Mouse (Mus musculus) midbrain, postnatal 0 days (tissue): ENCODE results near the gene Sgsm3. TPM values are rescaled to one million over a fixed set of nuclear protein-coding genes. Genes with fewer than 3 reads are reported as not detected.

Source experiments
- ATAC-seq: fragments of 200-750 bp; cut with Nextera tagmentation; 2 replicates; pipeline ENCODE4 v1.8.0; 2017; ENCODE audit warnings: moderate number of reproducible peaks, mild to moderate bottlenecking, moderate TSS enrichment, moderate library complexity; ENCODE audit not compliant: low FRiP score
- DNase-seq: peaks from one replicate; pipeline ENCODE4 v3.0.0-alpha.2; 2015; ENCODE audit warnings: low spot score
- H3K27ac ChIP-seq: fragments of 300-500 bp; sonication (generic); 2 replicates; pipeline ENCODE4 v1.5.1; 2014; ENCODE audit warnings: low read depth, mild to moderate bottlenecking, low read length, mixed read lengths
- H3K27me3 ChIP-seq: fragments of 300-500 bp; sonication (generic); 2 replicates; pipeline ENCODE4 v1.6.1; 2014; ENCODE audit warnings: low read length, control low read depth, mixed read lengths; ENCODE audit not compliant: insufficient read depth
- H3K36me3 ChIP-seq: fragments of 300-500 bp; sonication (generic); 2 replicates; pipeline ENCODE4 v1.6.1; 2014; ENCODE audit warnings: low read length, control low read depth, mixed read lengths; ENCODE audit not compliant: insufficient read depth
- H3K4me1 ChIP-seq: fragments of 300-500 bp; sonication (generic); 2 replicates; pipeline ENCODE4 v1.6.1; 2014; ENCODE audit warnings: mild to moderate bottlenecking, control low read depth, antibody characterized with exemption, low read length, mixed read lengths; ENCODE audit not compliant: insufficient read depth
- H3K4me2 ChIP-seq: fragments of 300-500 bp; sonication (generic); 2 replicates; pipeline ENCODE4 v1.6.1; 2014; ENCODE audit warnings: low read depth, mild to moderate bottlenecking, low read length, mixed read lengths; ENCODE audit not compliant: poor library complexity, severe bottlenecking
- H3K4me3 ChIP-seq: fragments of 300-500 bp; sonication (generic); 2 replicates; pipeline ENCODE4 v1.5.1; 2014; ENCODE audit warnings: low read depth, mild to moderate bottlenecking, low read length, moderate library complexity
- H3K9ac ChIP-seq: fragments of 300-500 bp; sonication (generic); replicated peaks from 2 replicates; pipeline ENCODE4 v1.6.1; 2014; ENCODE audit warnings: mild to moderate bottlenecking, low read length, moderate library complexity, mixed read lengths; ENCODE audit not compliant: poor library complexity, severe bottlenecking
- H3K9me3 ChIP-seq: fragments of 300-500 bp; sonication (generic); 2 replicates; pipeline ENCODE4 v1.6.1; 2016; ENCODE audit warnings: low read length, control low read depth
- CTCF ChIP-seq: IDR thresholded peaks from 2 replicates; pipeline ENCODE4 v1.5.1; 2016; ENCODE audit warnings: antibody characterized with exemption, mild to moderate bottlenecking
- WGBS: fragments of 180-500 bp; shearing (Covaris S2); extraction: QIAGEN DNeasy Blood & Tissue Kit; methylation state at CpG from one replicate; pipeline ENCODE4 v1.1.7; 2014; 5-methylcytosine and 5-hydroxymethylcytosine counted together
- polyA plus RNA-seq: library from polyadenylated mRNA; unstranded; fragments of >200 nt; fragmentation: Nextera tagmentation; extraction: Ambion mirVana; gene quantifications from 2 replicates; pipeline ENCODE4 v1.2.1, GENCODE M21; 2015
- total RNA-seq: library from RNA; depleted of rRNA; stranded (reverse); fragments of >200 nt; gene quantifications from 2 replicates; pipeline ENCODE4 v1.2.3, GENCODE M21; 2014

The Sgsm3 gene
- total and polyA plus RNA-seq, 2 experiments from 2014 or later, result 68.4 to 83.9 TPM

DNA sequence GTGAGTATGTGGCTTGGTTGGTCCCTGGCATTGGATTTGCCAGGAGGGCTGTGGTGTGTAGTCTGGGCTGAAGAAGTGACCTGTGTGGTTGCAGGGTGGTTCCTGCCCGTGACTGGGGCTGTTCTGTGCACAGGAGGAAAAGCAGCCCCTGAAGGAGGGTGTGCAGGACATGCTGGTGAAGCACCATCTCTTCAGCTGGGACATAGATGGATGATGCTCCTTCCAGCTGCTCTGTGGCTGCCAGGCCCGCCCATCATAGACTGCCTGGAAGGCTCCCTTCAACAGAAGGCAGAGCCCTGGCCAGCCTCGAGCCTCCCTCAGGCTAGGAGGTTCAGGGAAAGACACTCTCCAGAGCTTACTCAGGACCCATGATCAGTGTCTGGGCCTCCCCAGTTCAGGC is 34.0 kb downstream of the Sgsm3 start:
- no peak for DNase-seq
- H3K9me3 ChIP-seq, result no peaks in the 10 kb centered on the region
- peaks cover 85% of the 10 kb centered on the region for H3K36me3 ChIP-seq
- WGBS, result 89% methylated on average over 3 of the region's 3 CpGs
- H3K4me1 ChIP-seq, result no peaks in the 10 kb centered on the region
- no peaks in the 10 kb centered on the region for H3K27me3 ChIP-seq
- no peak overlapping the region for H3K9ac ChIP-seq
- TF ChIP-seq CTCF, result no peak
- H3K27ac ChIP-seq, result no peak overlapping the region
- no peak overlapping the region for H3K4me2 ChIP-seq
- H3K4me3 ChIP-seq, result no peak overlapping the region
- ATAC-seq, result no peak

DNA sequence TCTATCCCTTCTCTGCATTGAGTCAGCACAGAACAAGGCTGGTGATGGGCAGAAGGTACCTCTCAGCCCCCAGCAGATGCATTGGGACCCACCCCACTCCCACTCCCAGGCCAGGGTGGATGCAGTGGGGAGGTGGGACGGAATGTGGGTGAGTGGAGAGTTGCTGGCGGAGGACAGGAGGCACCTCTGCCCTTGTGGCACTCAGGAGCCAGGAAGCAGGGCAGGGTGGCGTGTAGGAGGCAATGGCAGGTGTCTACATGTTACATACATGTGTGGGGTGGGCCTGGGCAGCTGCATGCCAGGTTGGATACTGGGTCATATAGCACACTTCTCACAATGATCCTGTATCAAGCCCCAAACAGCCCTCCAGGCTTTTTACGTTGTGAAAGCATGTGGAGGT is 34.8 kb downstream of the Sgsm3 start:
- no peaks in the 10 kb centered on the region for H3K27me3 ChIP-seq
- no peak overlapping the region for H3K27ac ChIP-seq
- H3K4me3 ChIP-seq, result no peak overlapping the region
- peaks cover 85% of the 10 kb centered on the region for H3K36me3 ChIP-seq
- H3K9me3 ChIP-seq, result no peaks in the 10 kb centered on the region
- DNase-seq (no peak), ATAC-seq (no peak)
- WGBS, result 90% methylated on average over 4 of the region's 4 CpGs
- no peak for TF ChIP-seq CTCF
- no peak overlapping the region for H3K4me2 ChIP-seq
- no peak overlapping the region for H3K9ac ChIP-seq
- no peaks in the 10 kb centered on the region for H3K4me1 ChIP-seq

DNA sequence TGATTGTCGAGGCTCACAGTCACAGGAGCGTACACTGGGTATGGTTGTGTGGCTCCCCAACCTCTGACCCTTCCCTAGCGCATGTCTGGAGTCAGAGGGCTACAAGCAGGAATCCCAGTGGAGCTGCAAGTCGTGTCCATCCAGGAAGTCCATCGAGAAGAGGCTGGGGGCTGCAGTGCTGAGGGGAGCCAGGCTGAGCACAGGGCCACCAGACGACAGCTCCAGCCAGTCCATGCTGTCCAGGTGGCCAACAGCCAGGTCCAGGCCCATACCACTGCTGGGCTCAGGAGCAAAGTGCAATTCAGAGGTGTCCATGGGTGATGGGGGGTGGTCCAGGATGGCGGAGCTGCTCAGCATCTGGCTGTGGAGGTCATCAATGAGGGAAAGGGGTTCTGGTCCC is 35.6 kb downstream of the Sgsm3 start:
- no peaks in the 10 kb centered on the region for H3K4me1 ChIP-seq
- H3K27me3 ChIP-seq, result no peaks in the 10 kb centered on the region
- ATAC-seq (no peak), DNase-seq (no peak)
- H3K36me3 ChIP-seq, result peaks cover 86% of the 10 kb centered on the region
- no peak overlapping the region for H3K4me2 ChIP-seq
- 89% methylated on average over 7 of the region's 7 CpGs for WGBS
- TF ChIP-seq CTCF, result no peak
- H3K9me3 ChIP-seq, result no peaks in the 10 kb centered on the region
- H3K27ac ChIP-seq, result no peak overlapping the region
- H3K9ac ChIP-seq, result no peak overlapping the region
- no peak overlapping the region for H3K4me3 ChIP-seq

DNA sequence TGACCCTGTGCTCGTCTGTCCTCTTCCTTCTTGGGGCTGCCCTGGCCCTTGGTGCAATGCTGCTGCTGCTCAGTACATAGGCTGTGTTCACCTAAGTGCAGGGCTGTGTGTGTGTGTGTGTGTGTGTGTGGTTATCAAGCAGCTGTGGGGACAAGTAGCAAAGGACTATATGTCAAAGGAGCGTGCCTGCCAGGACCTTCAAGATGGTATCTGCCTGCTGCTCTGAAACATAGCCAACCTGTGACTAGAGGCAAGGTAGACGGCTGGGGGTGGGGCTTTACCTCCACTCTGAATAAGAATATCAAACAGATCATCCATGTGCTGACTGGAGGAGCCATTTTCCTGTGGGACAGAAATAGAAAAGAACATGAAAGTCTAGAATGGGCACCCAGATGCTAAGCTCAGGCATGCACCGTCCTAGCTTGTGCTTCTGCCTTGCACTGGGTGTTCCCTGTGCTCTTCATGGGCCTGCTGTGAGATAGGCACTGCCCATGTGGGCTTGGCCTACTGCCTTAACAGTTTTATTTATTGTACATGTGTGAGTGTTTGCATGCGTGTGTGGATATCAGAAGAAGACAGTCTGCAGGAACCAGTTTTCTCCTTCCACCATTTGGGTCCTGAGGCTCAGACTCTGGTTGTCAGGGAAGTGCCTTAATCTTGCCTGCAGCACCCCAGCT is 37.6 kb downstream of the Sgsm3 start:
- Histone ChIP-seq H3K9me3 (no peaks in the 10 kb centered on the region), H3K4me2 (no peak overlapping the region), H3K36me3 (peaks cover 86% of the 10 kb centered on the region), H3K4me3 (no peak overlapping the region), H3K9ac (no peak overlapping the region), H3K27ac (no peak overlapping the region), H3K4me1 (no peaks in the 10 kb centered on the region), H3K27me3 (no peaks in the 10 kb centered on the region)
- no peak for TF ChIP-seq CTCF
- WGBS, result 91% methylated on average over 5 of the region's 5 CpGs
- ATAC-seq (no peak), DNase-seq (no peak)

DNA sequence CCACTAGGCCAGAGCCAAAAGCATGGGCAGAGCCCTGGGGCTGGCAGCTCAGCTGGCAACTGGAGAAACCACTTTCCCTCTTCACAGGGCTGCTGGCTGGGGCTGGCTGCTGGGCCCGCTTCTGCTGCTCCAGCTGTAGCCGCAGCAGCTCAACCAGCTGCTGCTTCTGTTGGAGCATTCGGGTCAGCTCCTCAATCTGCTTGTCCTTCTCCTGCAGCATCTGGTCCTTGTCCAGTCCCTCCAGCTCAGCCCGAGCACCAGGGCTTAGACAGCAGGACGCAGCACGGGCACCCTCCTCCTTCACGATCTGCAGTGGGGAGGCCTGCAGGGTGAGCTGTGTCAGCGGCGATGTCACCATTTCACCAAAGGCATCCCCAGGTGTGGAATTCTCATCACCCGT is 38.9 kb downstream of the Sgsm3 start:
- ATAC-seq (no peak), DNase-seq (no peak)
- Histone ChIP-seq H3K36me3 (peaks cover 83% of the 10 kb centered on the region), H3K4me2 (no peak overlapping the region), H3K4me1 (no peaks in the 10 kb centered on the region), H3K27me3 (no peaks in the 10 kb centered on the region), H3K9ac (no peak overlapping the region), H3K4me3 (no peak overlapping the region), H3K9me3 (no peaks in the 10 kb centered on the region), H3K27ac (no peak overlapping the region)
- WGBS, result 90% methylated on average over 10 of the region's 10 CpGs
- no peak for TF ChIP-seq CTCF

DNA sequence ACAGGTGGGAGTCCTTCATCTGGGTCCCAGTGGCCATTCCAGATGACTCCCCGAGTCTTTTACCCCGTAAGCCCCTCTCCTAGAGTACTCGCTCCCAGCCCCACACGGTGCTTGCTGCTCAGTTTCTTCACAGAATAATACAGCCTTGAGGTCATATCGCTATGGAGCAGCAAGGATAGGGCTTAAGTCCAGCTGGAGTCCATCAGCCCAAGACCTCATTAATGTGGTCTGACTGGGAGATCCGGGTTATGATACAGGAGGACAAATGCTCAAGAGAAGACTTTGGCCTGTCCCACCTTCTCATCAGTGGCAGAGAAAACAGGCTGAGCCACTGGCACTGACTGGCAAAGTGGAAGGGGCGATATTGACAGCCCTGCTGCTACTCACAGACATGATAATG is 39.7 kb downstream of the Sgsm3 start:
- Histone ChIP-seq H3K9ac (no peak overlapping the region), H3K9me3 (no peaks in the 10 kb centered on the region), H3K27me3 (no peaks in the 10 kb centered on the region), H3K27ac (no peak overlapping the region), H3K4me1 (no peaks in the 10 kb centered on the region), H3K36me3 (peaks cover 75% of the 10 kb centered on the region), H3K4me3 (no peak overlapping the region), H3K4me2 (no peak overlapping the region)
- no peak for ATAC-seq
- WGBS, result 91% methylated on average over 7 of the region's 7 CpGs
- DNase-seq, result no peak
- no peak for TF ChIP-seq CTCF
